Mouse (Mus musculus) heart, postnatal 10 days (tissue): Measurements from ENCODE around the gene Isoc2a. TPM values are rescaled to one million over a fixed set of nuclear protein-coding genes. Genes with fewer than 3 reads are reported as not detected.
A peak's percentile ranks its signal among the peaks of the same experiment; 100 is the strongest.
"Not testable (repeated sequence)": the region's sequence is repeated elsewhere in the genome, so short reads cannot be mapped to it uniquely, and the experiment has no call there.

Source experiments
- DNase-seq, 2 experiments: peaks; one replicate each; pipeline ENCODE4 v3.0.0; 2021
- intact Hi-C: fragments of 180-260 bp; cut with DNase I; formaldehyde crosslinking; loops from one replicate; pipeline ENCODE4 v1.15.1; 2025
- total RNA-seq, 2 experiments: library from RNA; stranded (reverse); gene quantifications; 2 replicates each; pipeline ENCODE4 v1.2.3; 2021

Isoc2a gene
- total RNA-seq, 2 experiments from 2014 or later: 15.8 to 16.3 TPM

DNA sequence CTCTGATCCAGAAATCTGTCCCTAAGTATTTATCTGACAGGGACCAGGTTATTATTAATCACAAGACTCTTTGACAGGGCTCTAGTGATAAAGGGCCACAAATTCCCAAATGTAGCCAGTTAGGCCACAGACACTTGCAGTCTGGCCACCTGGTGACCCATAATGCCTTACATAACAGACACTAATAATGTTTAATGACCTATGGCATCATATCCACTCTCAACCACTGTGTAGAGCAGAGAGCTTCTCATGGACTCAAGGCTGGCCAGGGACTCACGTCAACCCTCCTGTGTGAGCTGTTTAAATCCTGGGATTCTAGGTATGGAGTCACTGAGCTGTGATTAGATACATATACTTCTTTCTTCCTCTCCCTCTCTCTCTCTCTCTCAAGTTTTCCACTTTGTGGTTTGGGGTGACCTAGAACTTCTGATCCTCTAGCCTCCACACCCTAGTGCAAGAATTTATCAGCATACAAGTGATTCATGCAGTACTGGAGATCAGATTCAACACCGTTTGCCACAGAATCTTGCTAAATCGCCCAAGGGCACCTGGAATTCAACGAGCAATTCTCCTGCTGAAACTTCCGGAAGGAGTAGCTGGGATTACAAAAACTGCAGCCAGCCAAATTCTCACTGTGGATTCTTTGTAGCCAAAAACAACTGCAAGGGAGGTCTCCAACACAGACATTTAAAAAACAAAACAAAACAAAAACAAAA is 12.7 kb upstream of the Isoc2a start:
- DNase-seq: no peak
- intact Hi-C loops: no loop called here

DNA sequence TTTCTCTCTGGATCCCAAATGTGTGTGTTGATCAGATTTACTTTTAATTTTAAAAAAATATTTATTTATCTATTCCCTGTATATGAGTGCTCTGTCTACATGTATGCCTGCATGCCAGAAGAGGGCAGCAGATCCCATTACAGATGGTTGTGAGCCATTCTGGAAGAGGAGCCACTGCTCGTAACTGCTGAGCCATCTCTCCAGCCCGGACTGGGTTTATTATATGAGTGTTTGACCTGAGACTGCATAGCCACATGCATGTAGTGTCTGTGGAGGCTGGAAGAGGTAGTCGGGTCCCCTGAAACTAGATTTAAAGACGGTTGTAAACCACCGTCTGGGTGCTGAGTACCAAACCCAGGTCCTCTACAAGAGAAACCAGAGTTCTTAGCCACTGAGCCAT is 11.9 kb upstream of the Isoc2a start:
- DNase-seq: peak; percentile 48 to 60
- intact Hi-C loops: no loop called here

DNA sequence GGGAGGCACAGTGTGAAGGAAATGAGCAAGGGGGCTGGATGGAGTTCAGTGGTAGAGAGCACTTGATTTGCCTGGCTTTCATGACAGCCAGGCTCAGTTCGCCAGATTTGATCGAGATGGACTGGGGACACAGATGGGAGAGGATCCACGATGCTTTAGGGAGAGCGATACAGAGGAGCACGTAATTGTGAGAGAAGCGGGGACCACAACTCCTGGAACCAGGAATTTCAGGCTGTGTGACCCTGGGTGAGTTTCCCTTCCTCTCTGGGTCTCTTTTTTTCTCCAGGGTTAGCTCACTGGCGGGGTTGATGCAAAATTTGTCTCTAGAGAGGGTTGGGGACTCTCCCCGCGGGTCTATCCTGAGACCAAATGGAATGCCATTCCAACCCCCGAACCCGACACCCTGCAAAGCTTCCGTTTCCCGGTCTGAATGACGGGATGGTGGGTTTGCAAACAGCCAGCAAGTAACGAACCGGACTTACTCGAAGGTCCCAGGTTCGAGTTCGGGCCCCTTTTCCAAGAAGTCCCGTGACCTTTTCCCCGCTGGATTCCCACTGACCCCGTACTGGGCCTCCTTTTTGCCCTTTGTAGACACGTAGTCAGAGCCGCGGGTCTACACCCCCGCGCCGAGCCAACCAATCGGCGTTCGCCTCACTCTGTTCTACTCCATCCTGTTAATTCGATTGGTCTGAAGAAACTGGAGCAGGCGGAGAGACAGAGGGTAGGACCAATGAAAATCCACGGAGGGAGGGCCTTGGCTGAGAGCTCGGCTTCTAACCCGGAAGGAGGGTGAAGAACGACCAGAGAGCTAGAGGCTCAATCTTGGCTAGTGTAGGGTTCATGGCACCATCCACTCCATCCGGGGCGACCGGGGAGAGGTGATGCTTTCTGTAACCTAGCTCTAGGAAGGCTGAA is 11.1 kb upstream of the Isoc2a start:
- intact Hi-C loops: loop anchor here (2.0 kb wide), 1 partner anchor 73 kb away; no protein-coding TSS in a partner anchor
- peak; percentile 99 for DNase-seq

DNA sequence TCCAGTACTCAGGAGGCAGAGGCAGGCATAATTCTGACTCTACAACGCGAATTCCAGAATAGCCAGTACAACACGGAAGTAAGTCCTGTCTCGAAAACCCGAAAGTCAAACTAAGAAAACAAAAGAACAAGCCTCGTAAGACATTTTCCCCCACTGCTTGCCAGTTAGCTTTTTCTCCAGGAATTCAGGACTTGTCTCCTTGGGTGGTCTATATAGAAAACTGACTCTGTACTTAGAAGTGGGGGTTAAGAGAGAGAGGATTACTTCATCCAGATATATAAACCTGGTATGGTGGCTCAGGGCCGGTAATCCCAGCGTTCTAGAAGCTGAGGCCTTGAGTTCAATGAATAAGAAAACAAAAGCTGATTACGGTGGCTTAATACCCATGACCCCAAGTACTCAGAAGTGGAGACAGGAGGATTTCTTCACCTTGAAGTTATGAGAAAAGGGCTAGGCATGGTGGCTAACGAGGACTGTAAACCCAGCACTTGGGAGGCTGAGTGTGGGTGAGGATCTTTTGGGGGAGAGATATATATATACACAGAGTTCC is 10.2 kb upstream of the Isoc2a start:
- intact Hi-C loops: loop anchor here (2.0 kb wide), 1 partner anchor 72 kb away; no protein-coding TSS in a partner anchor
- no peak for DNase-seq

DNA sequence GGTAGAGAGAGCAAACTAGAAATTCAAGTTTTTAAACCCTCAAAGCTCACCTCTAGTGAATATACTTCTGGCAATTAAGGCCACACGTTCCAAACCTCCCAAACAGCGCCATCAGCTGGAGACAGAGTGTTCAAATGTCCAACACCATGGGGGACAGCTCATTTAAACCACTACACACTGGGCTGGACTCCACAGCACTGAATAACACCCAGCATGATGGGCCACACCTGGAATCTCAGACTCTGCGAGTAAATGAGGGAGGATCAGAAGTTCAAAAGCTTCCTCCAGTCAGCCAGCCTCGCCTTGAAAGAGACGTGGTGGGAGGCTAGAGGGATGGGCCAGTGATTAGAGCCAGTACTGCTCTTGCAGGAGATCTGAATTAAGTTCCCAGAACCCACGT is 6.8 kb upstream of the Isoc2a start, which contains the start of gene Isoc2b:
Isoc2b (minus strand) TSS at position 126 of the 400 bp plus-strand sequence.
- intact Hi-C loops: no loop called here
- no peak for DNase-seq

DNA sequence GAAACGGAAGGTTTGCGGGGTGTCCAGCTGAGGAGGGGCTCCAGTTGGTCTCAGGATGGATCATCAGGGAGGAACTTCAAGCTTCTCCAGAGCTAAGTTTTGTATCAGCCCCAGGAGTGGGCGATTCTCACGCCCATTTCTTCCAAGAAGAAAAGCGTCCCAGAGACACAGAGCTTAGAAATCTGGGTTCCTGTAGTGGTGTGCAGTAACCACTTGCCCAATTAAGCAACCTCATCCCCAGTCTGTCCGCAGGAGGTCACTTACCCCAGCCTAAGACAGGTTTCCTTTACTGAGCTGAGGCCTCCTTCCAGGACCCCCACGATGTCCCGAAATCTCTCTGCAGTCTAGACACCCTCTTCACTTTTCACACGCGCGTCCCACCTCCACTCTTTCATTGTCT is 273 bp downstream of the Isoc2a start:
- intact Hi-C loops: no loop called here
- no peak for DNase-seq

DNA sequence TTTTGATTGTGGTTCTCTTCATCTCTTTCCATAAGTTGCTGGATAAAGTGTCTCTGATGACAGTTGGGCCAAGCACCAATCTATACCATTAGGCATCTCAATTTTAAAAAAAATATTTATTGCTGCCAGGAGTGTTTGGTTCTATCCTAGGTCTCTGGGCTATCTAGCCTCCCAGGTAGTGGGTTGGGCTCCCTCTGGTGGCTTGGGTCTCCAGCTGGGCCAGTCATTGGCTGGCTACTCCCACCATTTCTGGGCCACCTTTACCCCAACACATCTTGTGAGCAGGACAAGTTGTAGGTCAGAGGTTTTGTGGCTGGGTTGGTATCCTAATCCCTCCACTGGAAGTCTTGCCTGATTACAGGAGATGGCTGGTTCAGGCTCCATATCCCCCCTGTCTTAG is 1.2 kb downstream of the Isoc2a start:
- DNase-seq: peak in 1 of 2 experiments; percentile 27
- intact Hi-C loops: no loop called here

DNA sequence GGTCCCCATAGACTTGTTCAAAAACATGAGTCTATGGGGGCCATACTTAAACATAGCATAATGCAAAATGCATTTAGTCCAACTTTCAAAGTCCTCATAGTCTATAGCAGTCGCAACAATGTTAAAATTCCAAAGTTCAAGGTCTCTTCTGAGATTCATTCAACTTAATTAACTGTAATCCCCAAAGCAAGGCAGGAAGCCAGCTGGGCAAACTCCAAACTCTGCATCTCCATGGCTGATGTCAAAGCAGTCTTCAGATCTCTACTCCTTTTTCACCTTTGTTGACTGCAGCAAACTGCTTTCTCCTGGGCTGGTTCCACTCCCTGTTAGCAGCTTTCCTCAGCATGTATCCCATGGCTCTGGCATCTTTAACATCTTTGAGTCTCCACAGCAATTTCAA is 2.1 kb downstream of the Isoc2a start:
- DNase-seq, intact Hi-C loops: not testable (repeated sequence)

DNA sequence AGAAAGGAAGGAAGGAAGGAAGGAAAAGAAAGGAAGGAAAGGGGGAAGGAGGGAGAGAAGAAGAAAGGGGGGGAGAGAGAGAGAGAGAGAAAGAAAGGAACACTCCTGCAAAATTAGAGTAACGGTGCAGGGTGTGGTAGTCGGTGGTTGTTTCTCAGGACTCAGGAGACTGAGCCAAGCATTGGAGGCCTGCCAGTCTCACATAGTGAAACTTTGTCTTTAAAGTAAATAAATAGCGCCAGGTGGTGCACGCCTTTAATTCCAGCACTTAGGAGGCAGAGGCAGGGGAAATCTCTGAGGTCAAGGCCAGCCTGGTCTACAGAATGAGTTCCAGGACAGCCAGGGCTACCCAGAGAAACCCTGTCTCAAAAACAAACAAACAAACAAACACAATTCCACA is 9.7 kb downstream of the Isoc2a start:
- DNase-seq: no peak
- intact Hi-C loops: no loop called here

DNA sequence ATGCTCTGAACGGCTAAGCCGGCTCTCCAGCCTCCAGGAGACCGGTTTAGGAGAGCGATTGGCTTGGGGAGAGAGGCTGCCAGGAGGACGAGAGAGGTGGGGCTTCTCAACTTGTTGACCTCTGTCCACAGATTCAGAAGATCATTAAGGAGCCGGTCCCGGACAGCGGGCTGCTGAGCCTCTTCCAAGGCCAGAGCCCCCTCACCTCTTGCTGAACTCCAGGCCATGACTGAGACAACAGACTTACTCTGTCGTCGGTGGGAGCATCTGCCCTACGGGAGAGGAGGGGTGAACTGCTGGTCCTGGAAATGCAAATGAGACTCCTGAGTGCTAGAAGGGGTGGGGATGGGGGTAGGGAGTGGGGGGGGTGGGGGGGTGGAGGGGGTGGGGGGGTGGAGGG is 18.2 kb downstream of the Isoc2a start:
- intact Hi-C loops: loop anchor here (5.0 kb wide), 1 partner anchor 73 kb away; no protein-coding TSS in a partner anchor
- DNase-seq: no peak

DNA sequence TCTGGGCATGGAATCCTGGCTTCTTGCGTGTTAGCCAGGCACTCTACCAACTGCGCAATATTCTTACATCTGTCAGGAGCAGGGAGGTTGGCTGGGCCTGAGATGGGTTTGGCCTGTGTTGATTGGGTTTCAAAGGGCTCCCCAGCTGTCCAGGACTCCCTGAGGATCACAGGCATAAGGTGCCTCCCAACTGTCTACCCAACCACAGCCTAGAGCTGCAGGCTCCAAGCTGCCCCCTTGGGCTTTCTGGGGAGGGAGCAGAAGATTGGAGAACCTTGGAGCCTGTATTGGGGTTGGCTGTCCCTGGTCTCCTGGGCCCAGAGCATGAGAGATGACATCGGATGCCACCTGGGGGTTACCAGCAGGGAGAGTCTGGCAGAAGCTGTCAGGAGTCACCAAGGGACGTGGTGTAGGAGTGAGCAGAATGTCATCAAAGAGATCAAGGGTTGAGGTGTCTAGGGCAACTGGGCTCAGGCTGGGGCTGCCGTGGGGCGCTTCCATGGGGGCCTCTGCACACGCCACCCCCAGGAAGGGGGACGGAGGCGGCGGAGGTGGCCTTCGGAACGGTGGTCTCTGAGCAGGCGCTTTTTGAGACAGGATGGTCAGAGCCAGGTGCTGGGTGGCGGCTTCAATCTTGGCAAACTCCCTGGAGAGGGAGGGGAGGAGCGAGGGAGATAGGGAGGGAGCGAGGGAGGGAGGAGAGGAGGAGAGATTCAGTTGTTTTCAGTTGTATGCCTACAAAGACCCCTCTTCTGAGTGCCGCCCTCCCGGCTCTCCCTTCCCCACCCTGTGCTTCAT is 22.1 kb downstream of the Isoc2a start:
- DNase-seq: no peak
- intact Hi-C loops: loop anchor here (5.0 kb wide), 1 partner anchor 77 kb away; no protein-coding TSS in a partner anchor

DNA sequence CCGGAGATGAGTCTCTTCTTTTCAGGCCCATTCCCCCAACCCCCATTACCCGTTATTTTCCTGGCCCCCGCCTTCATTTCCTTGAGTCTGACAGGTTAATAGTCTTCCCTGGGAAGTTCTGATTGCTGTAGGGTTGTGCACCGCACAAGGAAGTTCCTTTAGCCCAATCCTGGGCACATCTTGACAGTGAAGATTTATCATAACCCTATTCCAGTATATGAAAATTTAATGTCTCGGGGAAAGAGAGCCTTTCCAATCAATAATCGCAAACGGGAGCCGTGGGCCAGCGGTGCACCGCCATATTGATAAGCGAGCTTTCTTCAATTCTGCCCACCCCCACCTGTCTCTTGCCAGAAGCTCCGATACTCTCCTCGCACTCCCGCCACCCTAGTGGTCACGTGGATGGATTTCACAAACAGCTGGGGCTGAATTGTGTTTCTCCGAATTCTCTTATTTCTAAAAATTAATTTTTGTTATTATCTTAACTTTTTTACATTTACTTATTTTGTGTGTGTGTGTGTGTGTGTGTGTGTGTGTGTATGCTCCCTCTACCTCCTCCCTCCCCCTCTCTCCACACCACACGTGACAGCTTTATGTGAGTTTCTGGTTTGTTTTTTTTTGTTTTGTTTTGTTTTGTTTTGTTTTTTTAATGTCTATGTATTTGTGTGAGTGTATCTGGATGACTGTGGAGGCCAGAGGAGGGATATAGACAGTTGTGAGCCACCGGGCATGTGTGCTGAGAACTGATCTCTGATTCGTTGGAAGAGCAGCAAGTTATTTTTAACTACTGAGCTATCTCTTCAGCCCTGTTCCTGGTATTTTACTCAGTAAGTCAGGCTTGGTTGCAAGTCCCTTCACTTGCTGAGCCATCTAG is 22.9 kb downstream of the Isoc2a start:
- peak in 1 of 2 experiments; percentile 60 for DNase-seq

DNA sequence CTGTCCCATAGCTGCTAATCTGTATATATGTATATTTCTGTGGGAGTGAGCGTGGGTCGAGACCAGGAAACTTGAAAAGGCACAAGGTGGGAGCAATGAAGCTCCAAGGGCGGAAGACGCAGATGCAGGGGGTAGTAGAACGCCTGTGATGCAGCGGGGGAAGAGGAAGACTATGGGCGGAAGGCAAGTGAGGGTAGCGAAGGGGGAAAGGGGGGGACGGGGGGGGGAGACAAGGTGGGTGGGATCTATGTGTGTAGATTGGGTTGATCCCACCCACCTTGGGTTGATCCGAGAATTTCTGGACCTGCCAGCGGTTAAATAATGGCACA is 23.5 kb downstream of the Isoc2a start:
- intact Hi-C loops: no loop called here
- DNase-seq: no peak

More for the DNA sequence above, 22.9 kb downstream of the Isoc2a start:
- intact Hi-C loops: loop anchor here (5.0 kb wide), 1 partner anchor 78 kb away; no protein-coding TSS in a partner anchor

DNA sequence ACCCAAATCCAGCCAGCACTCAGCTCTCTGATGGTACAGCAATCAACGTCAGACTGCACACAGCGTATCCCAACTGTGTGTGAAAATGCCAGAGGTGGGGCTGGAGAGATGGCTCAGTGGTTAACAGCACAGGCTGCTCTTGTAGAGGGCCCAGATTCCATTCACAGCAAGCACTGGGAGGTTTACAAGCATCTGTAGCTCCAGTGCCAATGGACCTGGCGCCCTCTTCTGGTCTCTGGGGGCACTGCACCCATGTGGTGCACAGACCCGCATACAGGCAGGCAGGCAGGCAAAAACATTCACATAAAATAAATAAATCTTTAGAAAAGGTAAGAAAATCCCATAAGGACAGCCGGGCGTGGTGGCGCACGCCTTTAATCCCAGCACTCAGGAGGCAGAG is 24.2 kb downstream of the Isoc2a start:
- DNase-seq: peak in 1 of 2 experiments; percentile 53
- intact Hi-C loops: no loop called here

DNA sequence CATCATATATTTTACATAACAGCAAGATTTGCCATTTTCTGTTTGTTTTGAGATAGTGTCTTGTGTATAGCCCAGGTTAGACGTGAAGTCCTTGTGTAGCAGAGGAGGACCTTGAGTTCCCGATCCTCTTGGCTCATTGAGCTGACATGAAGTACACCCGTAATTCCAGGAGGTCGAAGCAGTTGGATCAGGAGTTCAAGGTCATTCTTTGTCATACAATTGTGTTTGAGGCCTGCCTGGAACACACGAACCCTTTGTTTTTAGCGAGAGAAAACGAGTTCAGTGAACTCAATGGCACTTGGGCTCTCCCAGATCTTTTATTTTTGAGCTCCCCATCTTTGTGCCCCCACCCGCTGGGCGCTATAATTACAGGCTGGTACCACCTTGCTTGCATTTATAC is 25.5 kb downstream of the Isoc2a start:
- DNase-seq: no peak
- intact Hi-C loops: no loop called here

DNA sequence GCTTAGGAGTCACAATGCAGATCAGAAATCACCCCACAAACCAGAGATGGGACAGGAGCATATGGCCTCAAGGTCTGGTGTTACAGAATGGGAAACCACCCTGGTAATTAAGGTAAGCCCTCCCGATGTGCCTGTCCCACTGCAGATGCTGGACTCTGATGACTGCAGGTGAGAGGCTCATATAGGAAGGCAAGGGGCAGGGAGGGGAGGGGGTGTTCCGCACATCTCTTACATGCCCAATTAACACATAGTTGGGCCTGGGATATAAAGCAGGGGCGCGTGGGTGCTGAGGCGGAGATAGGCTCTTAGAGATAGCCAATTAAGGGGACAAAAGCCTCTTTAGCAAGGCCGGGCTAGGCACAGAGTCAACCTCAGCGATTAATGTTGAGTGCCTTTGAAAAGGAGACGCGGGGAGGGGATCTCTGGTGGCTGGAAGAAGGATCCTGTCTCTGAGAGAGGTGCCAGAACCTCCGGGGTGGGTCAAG is 29.6 kb downstream of the Isoc2a start, which contains the start of gene Gm36210:
Gm36210 (minus strand) TSS at position 51 of the 485 bp plus-strand sequence.
- DNase-seq: no peak

DNA sequence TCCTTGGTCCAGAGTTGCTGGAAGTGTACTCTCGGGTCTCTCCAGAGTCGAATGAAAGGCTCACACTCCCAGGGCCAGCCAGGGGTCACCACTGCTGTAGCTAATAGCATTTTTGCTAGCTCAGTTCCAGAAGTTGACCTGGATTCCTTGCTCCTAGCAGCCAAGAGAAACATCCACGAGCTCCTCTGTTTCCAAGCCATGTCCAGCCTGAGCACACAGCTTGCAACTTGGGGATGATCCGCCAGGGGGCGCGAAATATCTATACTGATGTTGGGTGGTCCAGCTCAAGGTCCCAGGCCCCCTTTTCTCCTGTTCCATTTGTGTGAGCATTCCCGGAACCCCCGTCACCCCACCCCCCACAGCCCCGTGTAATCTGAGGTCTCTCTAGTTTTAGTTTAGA is 34.6 kb downstream of the Isoc2a start:
- DNase-seq: peak; percentile 63 to 81
- intact Hi-C loops: loop anchor here (1.0 kb wide), 1 partner anchor 29 kb away; no protein-coding TSS in a partner anchor

More for the DNA sequence above, 29.6 kb downstream of the Isoc2a start, which contains the start of gene Gm36210:
- intact Hi-C loops: no loop called here

DNA sequence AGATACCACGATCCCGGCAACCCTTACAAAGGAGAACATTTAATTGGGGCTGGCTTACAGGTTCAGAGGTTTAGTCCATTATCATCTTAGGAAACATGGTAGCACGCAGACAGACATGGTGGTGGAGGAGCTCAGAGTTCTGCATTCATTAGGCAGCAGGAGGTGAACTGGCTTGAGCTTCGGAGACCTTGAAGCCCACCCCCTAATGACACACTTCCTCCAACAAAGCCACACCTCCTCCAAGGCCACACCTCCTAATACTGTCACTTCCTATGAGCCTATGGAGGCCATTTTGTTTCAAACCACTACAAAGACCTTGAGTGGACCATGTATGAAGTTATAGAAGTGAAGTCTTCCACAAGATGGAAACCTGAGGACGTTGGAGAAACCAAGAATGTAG is 35.3 kb downstream of the Isoc2a start:
- DNase-seq: no peak
- intact Hi-C loops: no loop called here
